Mouse (Mus musculus): ENCODE data around the gene Mlec. TPM values are rescaled to one million over a fixed set of nuclear protein-coding genes. Genes with fewer than 3 reads are reported as not detected.
"Not testable (repeated sequence)": the region's sequence is repeated elsewhere in the genome, so short reads cannot be mapped to it uniquely, and the experiment has no call there.

Gene Mlec
- total RNA-seq, 2 experiments from 2014 or later: 198 to 217 TPM

- DNase-seq (ENCODE audit: low spot score in 2 of 2): no peak
Observed at GRCm38 (mm10) chr5:115181248-115181940, 23.4 kb upstream of the Mlec start.

GRCm38 (mm10) chr5:115179596-115179995 lies 21.6 kb upstream of the Mlec start:
- no peak for DNase-seq (ENCODE audit: low spot score in 2 of 2)

GRCm38 (mm10) chr5:115177866-115178265 lies 19.9 kb upstream of the Mlec start:
- DNase-seq (ENCODE audit: low spot score in 2 of 2): no peak

- no peak for DNase-seq (ENCODE audit: low spot score in 2 of 2)
Observed at GRCm38 (mm10) chr5:115174554-115174953, 16.6 kb upstream of the Mlec start.

GRCm38 (mm10) chr5:115170150-115170549 lies 12.2 kb upstream of the Mlec start:
- DNase-seq (ENCODE audit: low spot score in 2 of 2): no peak

GRCm38 (mm10) chr5:115168641-115169415 lies 10.8 kb upstream of the Mlec start:
- DNase-seq (ENCODE audit: low spot score in 2 of 2): no peak

GRCm38 (mm10) chr5:115167396-115167795 lies 9.4 kb upstream of the Mlec start:
- DNase-seq (ENCODE audit: low spot score in 2 of 2): no peak

- DNase-seq (ENCODE audit: low spot score in 2 of 2): no peak
Observed at GRCm38 (mm10) chr5:115166815-115167194, 8.8 kb upstream of the Mlec start.

GRCm38 (mm10) chr5:115165895-115166814 lies 8.2 kb upstream of the Mlec start:
- no peak for DNase-seq (ENCODE audit: low spot score in 2 of 2)

GRCm38 (mm10) chr5:115165351-115165750 lies 7.4 kb upstream of the Mlec start:
- no peak for DNase-seq (ENCODE audit: low spot score in 2 of 2)

GRCm38 (mm10) chr5:115164446-115164845 lies 6.5 kb upstream of the Mlec start:
- not testable (repeated sequence) for DNase-seq (ENCODE audit: low spot score in 2 of 2)

- DNase-seq (ENCODE audit: low spot score in 2 of 2): peak in 1 of 2 experiments; percentile 62
Observed at GRCm38 (mm10) chr5:115163563-115163962, 5.6 kb upstream of the Mlec start.

GRCm38 (mm10) chr5:115161940-115162279 lies 3.9 kb upstream of the Mlec start:
- DNase-seq (ENCODE audit: low spot score in 2 of 2): not testable (repeated sequence)

GRCm38 (mm10) chr5:115161064-115161939 lies 3.3 kb upstream of the Mlec start:
- no peak for DNase-seq (ENCODE audit: low spot score in 2 of 2)

- DNase-seq (ENCODE audit: low spot score in 2 of 2): no peak
Observed at GRCm38 (mm10) chr5:115160655-115161054, 2.7 kb upstream of the Mlec start.

GRCm38 (mm10) chr5:115159165-115159564 lies 1.2 kb upstream of the Mlec start:
- DNase-seq (ENCODE audit: low spot score in 2 of 2): no peak

- DNase-seq (ENCODE audit: low spot score in 2 of 2): no peak
Observed at GRCm38 (mm10) chr5:115156933-115157589, 918 bp downstream of the Mlec start.

- DNase-seq (ENCODE audit: low spot score in 2 of 2): no peak
Observed at GRCm38 (mm10) chr5:115156401-115156800, 1.6 kb downstream of the Mlec start.

- DNase-seq (ENCODE audit: low spot score in 2 of 2): no peak
Observed at GRCm38 (mm10) chr5:115155831-115156230, 2.1 kb downstream of the Mlec start.

- no peak for DNase-seq (ENCODE audit: low spot score in 2 of 2)
Observed at GRCm38 (mm10) chr5:115155156-115155631, 2.8 kb downstream of the Mlec start.

All from gastrocnemius, postnatal 4 days (tissue).